Mouse (Mus musculus): ENCODE data around the gene Gm9745. TPM values are rescaled to one million over a fixed set of nuclear protein-coding genes. Genes with fewer than 3 reads are reported as not detected.

The Gm9745 gene
- polyA plus RNA-seq, 1 experiment from 2014 or later, result not detected

Small RNAs within 50 kb of the gene (microRNA-seq; reads per million reads assigned to microRNA genes)
- not detected for gene Gm22750

Other genes starting within 250 kb of the Gm9745 start
- gene Wdr37, start 76.3 kb downstream of the Gm9745 start, polyA plus RNA-seq (2016; fragmentation: Nextera tagmentation; extraction: Ambion mirVana), result 52.7 and 55.1 TPM in 2 replicates
- 150 and 155 TPM in 2 replicates for gene Idi1, start 62.7 kb downstream of the Gm9745 start, polyA plus RNA-seq (2016; fragmentation: Nextera tagmentation; extraction: Ambion mirVana)
- gene Idi2, start 4.6 kb upstream of the Gm9745 start, polyA plus RNA-seq (2016; fragmentation: Nextera tagmentation; extraction: Ambion mirVana), result not detected in 2 replicates
- 93.0 and 93.8 TPM in 2 replicates for gene Gtpbp4, start 47.9 kb upstream of the Gm9745 start, polyA plus RNA-seq (2016; fragmentation: Nextera tagmentation; extraction: Ambion mirVana)
- 38.3 and 43.4 TPM in 2 replicates for gene Larp4b, start 145.7 kb upstream of the Gm9745 start, polyA plus RNA-seq (2016; fragmentation: Nextera tagmentation; extraction: Ambion mirVana)